Mouse (Mus musculus) G1E (cell line): ENCODE results near the gene Azin2.

ENCODE experiments used
- CTCF ChIP-seq: IDR thresholded peaks from 2 replicates; pipeline ENCODE4 v1.5.1; 2012; ENCODE audit warnings: low read depth, low read length, inconsistent platforms, mixed read lengths
- GATA1 ChIP-seq: IDR thresholded peaks from 2 replicates; pipeline ENCODE4 v1.6.1; 2012; ENCODE audit warnings: borderline replicate concordance, low read length, inconsistent platforms, mixed read lengths
- GATA2 ChIP-seq: IDR thresholded peaks from 2 replicates; pipeline ENCODE4 v1.6.1; 2012; ENCODE audit warnings: low read depth, low read length, inconsistent platforms, borderline replicate concordance
- POLR2AphosphoS5 ChIP-seq: IDR thresholded peaks from 2 replicates; pipeline ENCODE4 v1.6.1; 2012; ENCODE audit warnings: low read depth, low read length, inconsistent platforms; ENCODE audit not compliant: insufficient replicate concordance
- TAL1 ChIP-seq: conservative IDR thresholded peaks from 2 replicates; pipeline ENCODE4 v1.6.1; 2012; ENCODE audit warnings: low read depth, low read length, inconsistent platforms, mixed read lengths

DNA sequence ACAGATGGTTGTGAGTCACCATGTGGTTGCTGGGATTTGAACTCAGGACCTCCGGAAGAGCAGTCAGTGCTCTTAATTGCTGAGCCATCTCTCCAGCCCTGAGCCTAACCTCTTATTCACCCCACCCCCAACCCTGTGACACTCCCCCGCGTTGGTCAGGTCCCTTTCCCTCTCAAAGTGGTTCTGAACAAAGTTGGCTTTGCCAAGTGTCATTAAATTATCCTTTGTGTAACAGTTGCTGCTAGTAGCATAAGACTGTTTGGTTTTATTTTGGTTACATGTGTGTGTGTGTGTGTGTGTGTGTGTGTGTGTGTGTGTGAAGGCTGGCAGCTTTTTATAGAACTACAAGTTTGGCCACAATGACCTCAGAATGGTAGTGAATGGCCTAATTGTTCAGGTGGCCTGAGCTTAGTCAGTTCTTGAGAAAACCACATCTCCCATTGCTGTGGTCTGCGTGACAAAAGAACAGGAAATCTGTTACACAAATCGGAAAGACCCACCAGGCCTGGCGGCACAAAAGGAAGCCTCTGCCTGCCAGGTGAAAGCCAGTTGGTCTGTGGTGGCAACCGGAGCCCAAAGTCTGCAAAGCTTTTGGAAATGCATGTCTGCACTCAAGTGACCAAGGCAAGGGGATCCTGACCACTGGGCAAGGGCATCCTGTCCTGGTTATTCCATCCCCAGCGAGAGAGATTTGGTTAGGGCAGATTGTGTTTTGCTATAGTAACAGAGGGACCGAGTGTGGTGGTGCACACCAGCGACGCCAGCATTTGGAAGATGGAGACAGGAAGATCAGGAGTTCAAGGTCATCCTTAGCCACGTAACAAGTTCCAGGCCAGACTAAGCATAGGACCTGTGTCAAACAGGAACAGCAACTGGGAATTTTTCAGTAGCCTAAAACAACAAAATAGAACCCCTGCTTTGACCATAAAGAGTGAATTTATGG is 18.9 kb upstream of the Azin2 start:
- TF ChIP-seq CTCF = no peak
- TF ChIP-seq GATA2 = no peak
- TF ChIP-seq POLR2AphosphoS5 = no peak
- no peak for TF ChIP-seq TAL1
- no peak for TF ChIP-seq GATA1
